Mouse (Mus musculus): ENCODE results near the gene Fkbp11. TPM values are rescaled to one million over a fixed set of nuclear protein-coding genes. Genes with fewer than 3 reads are reported as not detected.

Gene Fkbp11
- total RNA-seq, 1 experiment = 105 TPM

GRCm38 (mm10) chr15:98732006-98732531 lies 4.1 kb upstream of the Fkbp11 start:
- Histone ChIP-seq H3K27ac (ENCODE audit: insufficient read depth, low read depth, low read length, poor library complexity, severe bottlenecking) (no peak overlapping the region), H3K36me3 (ENCODE audit: control insufficient read depth, insufficient read depth, low read length, poor library complexity, severe bottlenecking) (peaks cover 7% of the 10 kb centered on the region; the same call in 1 of the 2 replicates), H3K4me3 (ENCODE audit: insufficient read depth in 1 of 2, low read depth in 1 of 2, low read length in 2 of 2, poor library complexity in 1 of 2, severe bottlenecking in 1 of 2) (no peak overlapping the region), H3K4me1 (ENCODE audit: control insufficient read depth in 2 of 2, insufficient read depth in 2 of 2, low read length in 2 of 2, poor library complexity in 1 of 2) (peaks cover 0 to 13% of the 10 kb centered on the region in 2 experiments; a peak in 2 of 4 replicates), H3K9me3 (ENCODE audit: control insufficient read depth, insufficient read depth, low read depth, low read length) (no peaks in the 10 kb centered on the region), H3K9ac (ENCODE audit: insufficient read depth, low read depth, low read length, poor library complexity, severe bottlenecking) (no peak overlapping the region)
- no peak for DNase-seq (ENCODE audit: low read depth, low spot score)
- no peak for TF ChIP-seq HCFC1 (IDR thresholded peaks at IDR 0.05; ENCODE audit: borderline replicate concordance, insufficient read depth, low read length)
- TF ChIP-seq ZC3H11A (IDR thresholded peaks at IDR 0.05; ENCODE audit: borderline replicate concordance, low read depth, low read length) = no peak
- TF ChIP-seq MAFK (IDR thresholded peaks at IDR 0.05; ENCODE audit: insufficient read depth, low read depth, low read length) = no peak
- no peak for TF ChIP-seq CHD2 (IDR thresholded peaks at IDR 0.05; ENCODE audit: low read depth, low read length)
- in situ Hi-C loops (cut with MboI; ENCODE audit: low sequenced_read_pairs in 2 of 2, unreplicated experiment in 2 of 2) = no loop called here

GRCm38 (mm10) chr15:98730790-98731189 lies 2.8 kb upstream of the Fkbp11 start:
- H3K4me1 ChIP-seq (ENCODE audit: control insufficient read depth in 2 of 2, insufficient read depth in 2 of 2, low read length in 2 of 2, poor library complexity in 1 of 2) = peaks cover 2 to 19% of the 10 kb centered on the region in 2 experiments; a peak in 3 of 4 replicates
- H3K9ac ChIP-seq (ENCODE audit: insufficient read depth, low read depth, low read length, poor library complexity, severe bottlenecking) = no peak overlapping the region
- no peak overlapping the region for H3K4me3 ChIP-seq (ENCODE audit: insufficient read depth in 1 of 2, low read depth in 1 of 2, low read length in 2 of 2, poor library complexity in 1 of 2, severe bottlenecking in 1 of 2)
- TF ChIP-seq HCFC1 (IDR thresholded peaks at IDR 0.05; ENCODE audit: borderline replicate concordance, insufficient read depth, low read length) (no peak), ZC3H11A (IDR thresholded peaks at IDR 0.05; ENCODE audit: borderline replicate concordance, low read depth, low read length) (no peak)
- no peak for DNase-seq (ENCODE audit: low read depth, low spot score)
- in situ Hi-C loops (cut with MboI; ENCODE audit: low sequenced_read_pairs in 2 of 2, unreplicated experiment in 2 of 2) = no loop called here
- no peaks in the 10 kb centered on the region for H3K9me3 ChIP-seq (ENCODE audit: control insufficient read depth, insufficient read depth, low read depth, low read length)
- H3K36me3 ChIP-seq (ENCODE audit: control insufficient read depth, insufficient read depth, low read length, poor library complexity, severe bottlenecking) = no peaks in the 10 kb centered on the region; the same call in 1 of the 2 replicates
- H3K27ac ChIP-seq (ENCODE audit: insufficient read depth, low read depth, low read length, poor library complexity, severe bottlenecking) = no peak overlapping the region

GRCm38 (mm10) chr15:98729791-98730545 lies 2.0 kb upstream of the Fkbp11 start:
- in situ Hi-C loops (cut with MboI; ENCODE audit: low sequenced_read_pairs in 2 of 2, unreplicated experiment in 2 of 2) = no loop called here
- DNase-seq (ENCODE audit: low read depth, low spot score) = no peak
- Histone ChIP-seq H3K36me3 (ENCODE audit: control insufficient read depth, insufficient read depth, low read length, poor library complexity, severe bottlenecking) (no peaks in the 10 kb centered on the region; the same call in 1 of the 2 replicates), H3K9ac (ENCODE audit: insufficient read depth, low read depth, low read length, poor library complexity, severe bottlenecking) (no peak overlapping the region), H3K27ac (ENCODE audit: insufficient read depth, low read depth, low read length, poor library complexity, severe bottlenecking) (no peak overlapping the region), H3K9me3 (ENCODE audit: control insufficient read depth, insufficient read depth, low read depth, low read length) (no peaks in the 10 kb centered on the region), H3K4me1 (ENCODE audit: control insufficient read depth in 2 of 2, insufficient read depth in 2 of 2, low read length in 2 of 2, poor library complexity in 1 of 2) (peaks cover 2 to 19% of the 10 kb centered on the region in 2 experiments; a peak in 3 of 4 replicates), H3K4me3 (ENCODE audit: insufficient read depth in 1 of 2, low read depth in 1 of 2, low read length in 2 of 2, poor library complexity in 1 of 2, severe bottlenecking in 1 of 2) (no peak overlapping the region)
- TF ChIP-seq HCFC1 (IDR thresholded peaks at IDR 0.05; ENCODE audit: borderline replicate concordance, insufficient read depth, low read length) (no peak), CHD2 (IDR thresholded peaks at IDR 0.05; ENCODE audit: low read depth, low read length) (no peak), MAFK (IDR thresholded peaks at IDR 0.05; ENCODE audit: insufficient read depth, low read depth, low read length) (no peak), ZC3H11A (IDR thresholded peaks at IDR 0.05; ENCODE audit: borderline replicate concordance, low read depth, low read length) (no peak), ZNF384 (IDR thresholded peaks at IDR 0.05; ENCODE audit: low read depth, low read length) (no peak)

GRCm38 (mm10) chr15:98728366-98728765 lies 368 bp upstream of the Fkbp11 start:
- H3K4me1 ChIP-seq (ENCODE audit: control insufficient read depth in 2 of 2, insufficient read depth in 2 of 2, low read length in 2 of 2, poor library complexity in 1 of 2) = peaks cover 2 to 22% of the 10 kb centered on the region in 2 experiments; a peak in 3 of 4 replicates
- H3K36me3 ChIP-seq (ENCODE audit: control insufficient read depth, insufficient read depth, low read length, poor library complexity, severe bottlenecking) = no peaks in the 10 kb centered on the region
- TF ChIP-seq CHD2 (IDR thresholded peaks at IDR 0.05; ENCODE audit: low read depth, low read length) (no peak), ZC3H11A (IDR thresholded peaks at IDR 0.05; ENCODE audit: borderline replicate concordance, low read depth, low read length) (no peak), ZNF384 (IDR thresholded peaks at IDR 0.05; ENCODE audit: low read depth, low read length) (no peak), HCFC1 (IDR thresholded peaks at IDR 0.05; ENCODE audit: borderline replicate concordance, insufficient read depth, low read length) (no peak), MAFK (IDR thresholded peaks at IDR 0.05; ENCODE audit: insufficient read depth, low read depth, low read length) (no peak)
- peak overlapping the region in 1 of 2 experiments; percentile 82; a peak in 2 of 4 replicates for H3K4me3 ChIP-seq (ENCODE audit: insufficient read depth in 1 of 2, low read depth in 1 of 2, low read length in 2 of 2, poor library complexity in 1 of 2, severe bottlenecking in 1 of 2)
- H3K9ac ChIP-seq (ENCODE audit: insufficient read depth, low read depth, low read length, poor library complexity, severe bottlenecking) = 0 out of 2 replicates have a peak overlapping the region, but pooled peaks have one; percentile 11
- H3K27ac ChIP-seq (ENCODE audit: insufficient read depth, low read depth, low read length, poor library complexity, severe bottlenecking) = no peak overlapping the region
- no peak for DNase-seq (ENCODE audit: low read depth, low spot score)
- in situ Hi-C loops (cut with MboI; ENCODE audit: low sequenced_read_pairs in 2 of 2, unreplicated experiment in 2 of 2) = no loop called here
- no peaks in the 10 kb centered on the region for H3K9me3 ChIP-seq (ENCODE audit: control insufficient read depth, insufficient read depth, low read depth, low read length)

Data from ES-E14 (cell line).